Mouse (Mus musculus) forebrain, embryonic 16.5 days (tissue): Measurements from ENCODE around the gene Mgst3. TPM values are rescaled to one million over a fixed set of nuclear protein-coding genes. Genes with fewer than 3 reads are reported as not detected.
A peak's percentile ranks its signal among the peaks of the same experiment; 100 is the strongest.

Experiments used
- ATAC-seq: fragments of 200-750 bp; cut with Nextera tagmentation; 2 replicates; pipeline ENCODE4 v1.8.0; 2017; ENCODE audit warnings: mild to moderate bottlenecking, moderate library complexity
- H3K27ac ChIP-seq: fragments of 300-500 bp; sonication (generic); 2 replicates; pipeline ENCODE4 v1.5.1; 2014; ENCODE audit warnings: low read length, control low read depth
- H3K27me3 ChIP-seq: fragments of 300-500 bp; sonication (generic); replicated peaks from 2 replicates; pipeline ENCODE4 v1.6.1; 2014; ENCODE audit warnings: low read length; ENCODE audit not compliant: control insufficient read depth, insufficient read depth
- H3K36me3 ChIP-seq: fragments of 300-500 bp; sonication (generic); 2 replicates; pipeline ENCODE4 v1.6.1; 2014; ENCODE audit not compliant: control insufficient read depth, insufficient read depth
- H3K4me1 ChIP-seq: fragments of 300-500 bp; sonication (generic); replicated peaks from 2 replicates; pipeline ENCODE4 v1.6.1; 2014; ENCODE audit warnings: low read length; ENCODE audit not compliant: control insufficient read depth, insufficient read depth
- H3K4me2 ChIP-seq: fragments of 300-500 bp; sonication (generic); 2 replicates; pipeline ENCODE4 v1.6.1; 2014; ENCODE audit warnings: mild to moderate bottlenecking, low read length, control low read depth
- H3K4me3 ChIP-seq: fragments of 300-500 bp; sonication (generic); replicated peaks from 2 replicates; pipeline ENCODE4 v1.5.1; 2014; ENCODE audit warnings: mild to moderate bottlenecking, low read length, control low read depth
- H3K9ac ChIP-seq: fragments of 300-500 bp; sonication (generic); replicated peaks from 2 replicates; pipeline ENCODE4 v1.6.1; 2014; ENCODE audit warnings: low read depth, low read length, control low read depth
- H3K9me3 ChIP-seq: fragments of 300-500 bp; sonication (generic); 2 replicates; pipeline ENCODE4 v1.6.1; 2016; ENCODE audit warnings: low read length; ENCODE audit not compliant: control insufficient read depth
- WGBS: fragments of 180-500 bp; shearing (Covaris S2); extraction: QIAGEN DNeasy Blood & Tissue Kit; methylation state at CpG from one replicate; pipeline ENCODE4 v1.1.7; 2014; 5-methylcytosine and 5-hydroxymethylcytosine counted together
- polyA plus RNA-seq: library from polyadenylated mRNA; unstranded; fragments of >200 nt; fragmentation: Nextera tagmentation; extraction: Ambion mirVana; gene quantifications from 2 replicates; pipeline ENCODE4 v1.2.1, GENCODE M21; 2015

Mgst3 gene
- polyA plus RNA-seq, 1 experiment from 2014 or later: 109 TPM

DNA sequence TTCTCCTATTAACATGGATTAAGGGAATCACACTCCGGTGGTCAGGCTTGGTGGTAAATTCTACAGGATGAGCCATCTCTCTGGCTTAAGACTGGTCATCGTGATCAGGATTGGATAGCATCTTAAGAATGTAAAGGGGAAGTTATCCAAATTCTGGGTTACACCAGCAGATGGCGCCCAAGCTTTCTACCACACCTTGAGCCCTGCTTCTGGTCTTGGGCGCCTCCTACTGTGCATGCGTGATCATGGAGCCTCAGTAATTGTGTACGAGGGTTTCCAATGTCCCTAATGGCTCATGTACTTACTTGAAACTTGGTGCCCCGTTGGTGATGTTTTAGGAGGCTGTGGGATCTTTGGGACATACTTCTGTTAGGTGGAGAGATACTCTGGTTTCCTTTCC is 23.7 kb downstream of the Mgst3 start:
- 12% methylated on average over 7 of the region's 7 CpGs for WGBS

GRCm38 (mm10) chr1:167368513-167368912 is 25.1 kb downstream of the Mgst3 start:
- Histone ChIP-seq H3K36me3 (peaks cover 6% of the 10 kb centered on the region; the same call in 1 of the 2 replicates), H3K27ac (no peak overlapping the region), H3K4me3 (no peak overlapping the region), H3K4me1 (no peaks in the 10 kb centered on the region), H3K9ac (no peak overlapping the region), H3K9me3 (no peaks in the 10 kb centered on the region), H3K27me3 (no peaks in the 10 kb centered on the region), H3K4me2 (no peak overlapping the region)
- ATAC-seq: no peak
- 86% methylated on average over 7 of the region's 7 CpGs for WGBS

More for the DNA sequence above, 23.7 kb downstream of the Mgst3 start:
- Histone ChIP-seq H3K4me2 (no peak overlapping the region), H3K27me3 (no peaks in the 10 kb centered on the region), H3K9ac (no peak overlapping the region), H3K36me3 (peaks cover 6% of the 10 kb centered on the region; the same call in 1 of the 2 replicates), H3K9me3 (no peaks in the 10 kb centered on the region), H3K4me3 (no peak overlapping the region), H3K4me1 (no peaks in the 10 kb centered on the region), H3K27ac (no peak overlapping the region)
- peak; percentile 18 for ATAC-seq

GRCm38 (mm10) chr1:167368018-167368417 is 25.6 kb downstream of the Mgst3 start:
- Histone ChIP-seq H3K9me3 (no peaks in the 10 kb centered on the region), H3K27me3 (no peaks in the 10 kb centered on the region), H3K27ac (no peak overlapping the region), H3K36me3 (peaks cover 4% of the 10 kb centered on the region; the same call in 1 of the 2 replicates), H3K4me2 (no peak overlapping the region), H3K4me3 (no peak overlapping the region), H3K4me1 (no peaks in the 10 kb centered on the region), H3K9ac (no peak overlapping the region)
- WGBS: 93% methylated on average over 4 of the region's 4 CpGs
- ATAC-seq: no peak

- Histone ChIP-seq H3K4me3 (no peak overlapping the region), H3K9ac (no peak overlapping the region), H3K27me3 (no peaks in the 10 kb centered on the region), H3K36me3 (0 out of 2 replicates have a peak, but pooled peaks cover 4% of the 10 kb centered on the region), H3K4me1 (no peaks in the 10 kb centered on the region), H3K4me2 (no peak overlapping the region), H3K27ac (no peak overlapping the region), H3K9me3 (no peaks in the 10 kb centered on the region)
- 82% methylated on average over 6 of the region's 6 CpGs for WGBS
- ATAC-seq: no peak
Observed at GRCm38 (mm10) chr1:167366621-167367020, 27.0 kb downstream of the Mgst3 start.

DNA sequence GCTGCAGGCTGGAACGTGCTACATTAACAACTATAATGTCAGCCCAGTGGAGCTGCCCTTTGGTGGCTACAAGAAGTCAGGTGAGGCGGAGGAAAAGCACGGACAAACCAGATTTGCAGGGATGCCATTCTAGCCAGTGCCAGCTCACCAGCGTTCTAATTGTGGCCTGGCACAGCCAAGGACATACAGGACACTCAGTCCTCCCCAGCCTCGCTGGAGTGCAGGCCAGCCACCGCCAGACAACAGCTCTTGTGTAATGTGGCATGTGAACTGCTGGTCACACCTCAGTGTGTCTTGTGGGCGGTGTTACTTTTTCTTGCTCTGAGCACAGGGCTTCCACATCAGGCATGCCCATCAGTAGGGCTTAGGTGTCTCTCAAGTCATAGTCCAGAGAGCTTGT is 27.8 kb downstream of the Mgst3 start:
- Histone ChIP-seq H3K36me3 (0 out of 2 replicates have a peak, but pooled peaks cover 4% of the 10 kb centered on the region), H3K4me3 (no peak overlapping the region), H3K9ac (no peak overlapping the region), H3K9me3 (no peaks in the 10 kb centered on the region), H3K27ac (no peak overlapping the region), H3K4me1 (no peaks in the 10 kb centered on the region), H3K27me3 (no peaks in the 10 kb centered on the region), H3K4me2 (no peak overlapping the region)
- no peak for ATAC-seq
- 95% methylated on average over 7 of the region's 7 CpGs for whole genome bisulfite sequencing

DNA sequence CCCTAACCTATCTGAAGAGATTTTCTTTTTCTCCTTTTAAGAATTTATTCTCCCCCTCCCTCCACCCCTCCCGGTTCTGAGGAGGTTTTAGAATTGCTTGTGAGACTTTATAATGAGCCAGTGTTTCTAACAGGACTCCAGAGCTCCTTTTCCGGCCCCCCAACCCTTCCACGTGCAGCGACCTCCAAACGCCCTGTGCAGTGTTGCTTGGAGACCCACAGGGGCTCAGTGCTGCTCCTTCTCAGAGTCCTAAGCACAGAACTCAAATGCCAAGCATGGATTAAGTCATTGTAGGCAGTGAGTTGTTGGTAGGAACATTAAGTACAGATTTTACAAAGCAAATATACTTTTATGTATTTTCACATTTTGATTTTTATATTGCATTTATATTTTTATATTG is 30.3 kb downstream of the Mgst3 start:
- no peak overlapping the region for H3K4me3 ChIP-seq
- no peaks in the 10 kb centered on the region for H3K9me3 ChIP-seq
- no peaks in the 10 kb centered on the region for H3K27me3 ChIP-seq
- no peak overlapping the region for H3K9ac ChIP-seq
- WGBS: 39% methylated on average over 5 of the region's 5 CpGs
- H3K4me1 ChIP-seq: no peaks in the 10 kb centered on the region
- H3K36me3 ChIP-seq: 0 out of 2 replicates have a peak, but pooled peaks cover 4% of the 10 kb centered on the region
- H3K27ac ChIP-seq: no peak overlapping the region
- peak; percentile 38; the same call in 1 of the 2 replicates for ATAC-seq
- H3K4me2 ChIP-seq: no peak overlapping the region

GRCm38 (mm10) chr1:167362819-167363218 is 30.8 kb downstream of the Mgst3 start:
- H3K36me3 ChIP-seq: 0 out of 2 replicates have a peak, but pooled peaks cover 4% of the 10 kb centered on the region
- no peak for ATAC-seq
- no peak overlapping the region for H3K27ac ChIP-seq
- no peak overlapping the region for H3K4me3 ChIP-seq
- no peaks in the 10 kb centered on the region for H3K4me1 ChIP-seq
- WGBS: 67% methylated on average over 4 of the region's 4 CpGs
- no peak overlapping the region for H3K4me2 ChIP-seq
- no peak overlapping the region for H3K9ac ChIP-seq
- H3K9me3 ChIP-seq: no peaks in the 10 kb centered on the region
- no peaks in the 10 kb centered on the region for H3K27me3 ChIP-seq

DNA sequence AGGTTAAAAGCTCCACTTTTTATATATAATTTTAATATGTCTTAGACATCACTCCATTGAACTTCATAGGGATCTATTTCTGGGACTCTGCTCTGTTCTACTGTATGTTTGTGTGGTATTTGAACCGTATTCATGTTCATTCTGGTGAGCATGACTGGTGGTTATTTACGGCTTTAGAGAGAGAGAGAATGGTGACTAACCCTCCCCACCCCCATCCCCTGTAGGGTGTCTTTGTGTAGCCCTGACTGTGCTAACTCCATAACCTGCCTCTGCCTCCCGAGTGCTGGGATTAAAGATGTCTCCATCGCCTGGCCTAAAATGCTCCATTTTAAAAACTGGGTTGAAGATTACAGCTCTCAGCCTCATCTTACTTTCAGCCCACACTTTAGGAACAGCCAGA is 33.4 kb downstream of the Mgst3 start:
- Histone ChIP-seq H3K4me3 (no peak overlapping the region), H3K9ac (no peak overlapping the region), H3K9me3 (no peaks in the 10 kb centered on the region), H3K27ac (no peak overlapping the region), H3K27me3 (no peaks in the 10 kb centered on the region), H3K4me2 (no peak overlapping the region), H3K36me3 (no peaks in the 10 kb centered on the region), H3K4me1 (no peaks in the 10 kb centered on the region)
- ATAC-seq: no peak
- 42% methylated on average over 4 of the region's 4 CpGs for WGBS

- H3K9me3 ChIP-seq: no peaks in the 10 kb centered on the region
- no peak overlapping the region for H3K9ac ChIP-seq
- no peak for ATAC-seq
- no peaks in the 10 kb centered on the region for H3K27me3 ChIP-seq
- H3K27ac ChIP-seq: no peak overlapping the region
- no peak overlapping the region for H3K4me2 ChIP-seq
- no peak overlapping the region for H3K4me3 ChIP-seq
- H3K4me1 ChIP-seq: no peaks in the 10 kb centered on the region
- H3K36me3 ChIP-seq: no peaks in the 10 kb centered on the region; the same call in 1 of the 2 replicates
- 84% methylated on average over 9 of the region's 9 CpGs for WGBS
Observed at GRCm38 (mm10) chr1:167358731-167359130, 34.9 kb downstream of the Mgst3 start.

- Histone ChIP-seq H3K27me3 (no peaks in the 10 kb centered on the region), H3K4me1 (no peaks in the 10 kb centered on the region), H3K4me2 (no peak overlapping the region), H3K36me3 (no peaks in the 10 kb centered on the region; the same call in 1 of the 2 replicates), H3K9ac (no peak overlapping the region), H3K9me3 (no peaks in the 10 kb centered on the region), H3K4me3 (no peak overlapping the region), H3K27ac (no peak overlapping the region)
- 93% methylated on average over 9 of the region's 9 CpGs for WGBS
- no peak for ATAC-seq
Observed at GRCm38 (mm10) chr1:167357387-167357786, 36.3 kb downstream of the Mgst3 start.
